Mouse (Mus musculus) spleen, adult 2 months (tissue): ENCODE data around the gene Aspdh. TPM values are rescaled to one million over a fixed set of nuclear protein-coding genes. Genes with fewer than 3 reads are reported as not detected.

Source experiments
- DNase-seq, 2 experiments: peaks; one replicate each; pipeline versions ENCODE4 v3.0.0 to v3.0.0-alpha.2; 2012 to 2021; ENCODE audit warnings: low spot score in 2 of 2, low read depth in 1 of 2
- H3K27ac ChIP-seq: fragments of 200-500 bp; 2 replicates; pipeline ENCODE4 v1.5.1; 2012; ENCODE audit warnings: low read length, inconsistent platforms; ENCODE audit not compliant: insufficient read depth
- H3K27me3 ChIP-seq: fragments of 200-500 bp; 2 replicates; pipeline ENCODE4 v1.6.1; 2012; ENCODE audit warnings: mild to moderate bottlenecking, moderate library complexity, low read length, inconsistent platforms; ENCODE audit not compliant: control insufficient read depth, insufficient read depth
- H3K36me3 ChIP-seq: fragments of 200-500 bp; 2 replicates; pipeline ENCODE4 v1.6.1; 2012; ENCODE audit warnings: mild to moderate bottlenecking, low read length, inconsistent platforms; ENCODE audit not compliant: control insufficient read depth, insufficient read depth
- H3K4me1 ChIP-seq: fragments of 200-500 bp; 2 replicates; pipeline ENCODE4 v1.6.1; 2011; ENCODE audit warnings: inconsistent platforms; ENCODE audit not compliant: control insufficient read depth, insufficient read depth, insufficient read length
- H3K4me3 ChIP-seq: fragments of 200-500 bp; 2 replicates; pipeline ENCODE4 v1.5.1; 2011; ENCODE audit warnings: mild to moderate bottlenecking, inconsistent platforms; ENCODE audit not compliant: insufficient read depth, insufficient read length; ENCODE audit errors: extremely low read depth
- CTCF ChIP-seq: fragments of 200-500 bp; IDR thresholded peaks from 2 replicates; pipeline ENCODE4 v1.5.1; 2011; ENCODE audit warnings: mild to moderate bottlenecking, inconsistent platforms; ENCODE audit not compliant: insufficient read depth, insufficient read length, insufficient replicate concordance; ENCODE audit errors: extremely low read depth
- POLR2A ChIP-seq: fragments of 200-500 bp; IDR thresholded peaks from 2 replicates; pipeline ENCODE4 v1.6.1; 2011; ENCODE audit warnings: low read depth, low read length, inconsistent platforms
- WGBS: fragments of 180-500 bp; shearing (Covaris S2); methylation state at CpG from one replicate; pipeline ENCODE4 v1.1.7; 2018; 5-methylcytosine and 5-hydroxymethylcytosine counted together
- polyA plus RNA-seq: library from polyadenylated mRNA; depleted of rRNA; stranded (reverse); fragments of >200 nt; gene quantifications from 2 replicates; pipeline ENCODE4 v1.2.3, GENCODE M21; 2012

Gene Aspdh
- polyA plus RNA-seq, 1 experiment, result not detected

DNA sequence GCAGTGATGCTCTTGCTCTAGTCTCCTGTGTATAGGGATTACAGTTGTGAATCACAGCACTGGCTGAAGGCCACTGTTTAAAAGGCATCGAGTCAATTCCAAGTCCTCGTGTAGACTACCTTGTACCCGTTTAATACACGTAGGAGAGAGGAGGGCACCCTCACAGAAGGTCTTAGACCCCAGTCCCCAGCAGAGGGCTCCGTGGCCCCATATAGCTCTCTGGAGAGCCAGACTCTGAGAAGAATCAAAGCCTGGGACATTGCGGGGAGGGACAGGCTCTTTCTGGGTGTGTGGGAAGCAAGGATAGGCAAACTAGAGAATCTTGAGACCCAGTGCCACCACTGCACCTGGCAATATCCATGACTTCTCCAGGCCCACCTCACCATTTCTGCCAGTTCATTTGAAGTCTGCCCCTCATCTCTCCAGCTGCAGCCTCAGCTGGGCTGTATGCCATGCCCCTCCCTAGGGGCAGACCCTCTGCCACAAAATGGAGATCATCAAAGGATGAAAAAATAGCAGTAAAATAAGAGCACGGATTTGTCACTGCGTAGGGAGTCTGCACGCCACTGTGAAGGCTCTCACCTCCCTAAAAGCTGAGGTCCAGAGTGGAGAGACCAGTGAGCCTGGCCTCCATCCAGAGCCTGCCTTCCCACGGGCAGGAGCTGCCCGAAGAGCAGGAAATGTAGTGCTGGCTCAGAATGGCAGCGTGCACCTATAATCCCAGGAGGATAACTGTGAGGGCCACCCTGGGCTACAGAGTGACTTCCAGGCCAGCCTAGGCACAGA is 18.9 kb upstream of the Aspdh start:
- H3K27me3 ChIP-seq, result peaks cover 15% of the 10 kb centered on the region
- H3K4me1 ChIP-seq, result no peaks in the 10 kb centered on the region
- TF ChIP-seq CTCF, result no peak
- no peak for TF ChIP-seq POLR2A
- H3K36me3 ChIP-seq, result no peaks in the 10 kb centered on the region
- no peak overlapping the region for H3K27ac ChIP-seq
- no peak overlapping the region for H3K4me3 ChIP-seq
- no peak for DNase-seq
- WGBS, result 36% methylated on average over 12 of the region's 12 CpGs

- DNase-seq, result no peak
- TF ChIP-seq CTCF (no peak), POLR2A (no peak)
- no peak overlapping the region for H3K4me3 ChIP-seq
- no peaks in the 10 kb centered on the region for H3K4me1 ChIP-seq
- H3K27me3 ChIP-seq, result no peaks in the 10 kb centered on the region
- WGBS, result 2% methylated on average over 3 of the region's 3 CpGs
- H3K27ac ChIP-seq, result no peak overlapping the region
- H3K36me3 ChIP-seq, result no peaks in the 10 kb centered on the region
These were observed 11.9 kb upstream of the Aspdh start for GRCm38 (mm10) chr7:44453256-44453655.

GRCm38 (mm10) chr7:44456302-44456701 is 8.9 kb upstream of the Aspdh start:
- H3K4me3 ChIP-seq, result no peak overlapping the region
- TF ChIP-seq CTCF (no peak), POLR2A (no peak)
- H3K4me1 ChIP-seq, result no peaks in the 10 kb centered on the region
- no peak overlapping the region for H3K27ac ChIP-seq
- 78% methylated on average over 1 of the region's 1 CpGs for WGBS
- H3K36me3 ChIP-seq, result no peaks in the 10 kb centered on the region
- H3K27me3 ChIP-seq, result no peaks in the 10 kb centered on the region
- DNase-seq, result peak in 1 of 2 experiments; percentile 1

DNA sequence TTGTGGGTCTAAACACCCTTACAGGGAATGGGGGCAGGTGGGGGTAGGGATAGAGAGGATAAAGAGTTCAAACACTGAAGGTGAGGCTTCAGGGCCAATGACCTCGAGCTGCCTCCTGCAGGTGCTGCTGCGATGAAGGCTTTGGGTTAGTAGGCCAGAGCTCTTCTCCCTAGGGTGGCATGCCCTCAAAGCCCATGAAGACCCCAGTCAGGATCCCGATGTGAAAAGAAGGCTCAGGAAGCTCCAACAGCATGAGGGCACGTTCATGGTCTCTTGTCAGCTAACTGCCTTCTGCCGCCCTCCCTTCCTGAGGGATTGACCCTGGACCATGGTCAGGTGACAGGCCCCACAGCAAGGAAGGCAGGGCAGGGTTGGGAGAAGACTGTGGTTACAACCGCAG is 5.1 kb upstream of the Aspdh start:
- no peak for DNase-seq
- TF ChIP-seq CTCF, result no peak
- no peak for TF ChIP-seq POLR2A
- no peaks in the 10 kb centered on the region for H3K4me1 ChIP-seq
- no peak overlapping the region for H3K27ac ChIP-seq
- H3K27me3 ChIP-seq, result peaks cover 8% of the 10 kb centered on the region; the same call in 1 of the 2 replicates
- no peak overlapping the region for H3K4me3 ChIP-seq
- WGBS, result 66% methylated on average over 6 of the region's 6 CpGs
- no peaks in the 10 kb centered on the region for H3K36me3 ChIP-seq

DNA sequence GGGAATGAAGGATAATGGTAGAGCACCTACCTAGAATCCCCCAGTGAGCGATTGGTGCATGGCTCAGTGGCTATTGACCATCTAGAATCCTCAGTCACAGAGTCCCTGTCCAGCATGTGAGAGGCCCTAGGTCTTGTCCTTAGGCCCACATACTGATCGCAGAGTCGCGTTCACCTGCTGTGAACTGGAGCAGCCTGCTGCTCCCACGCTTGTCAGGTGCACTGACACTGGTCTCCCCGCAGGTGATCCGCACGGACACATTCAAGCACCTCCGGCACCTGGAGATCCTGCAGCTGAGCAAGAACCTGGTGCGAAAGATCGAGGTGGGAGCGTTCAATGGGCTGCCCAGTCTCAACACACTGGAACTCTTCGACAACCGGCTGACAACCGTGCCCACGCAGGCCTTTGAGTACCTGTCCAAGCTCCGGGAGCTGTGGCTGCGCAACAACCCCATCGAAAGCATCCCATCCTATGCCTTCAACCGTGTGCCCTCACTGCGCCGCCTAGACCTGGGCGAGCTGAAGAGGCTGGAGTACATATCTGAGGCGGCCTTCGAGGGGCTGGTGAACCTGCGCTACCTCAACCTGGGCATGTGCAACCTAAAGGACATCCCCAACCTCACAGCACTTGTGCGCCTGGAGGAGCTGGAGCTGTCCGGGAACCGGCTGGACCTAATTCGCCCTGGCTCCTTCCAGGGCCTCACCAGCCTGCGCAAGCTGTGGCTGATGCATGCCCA is 4.3 kb upstream of the Aspdh start:
- Histone ChIP-seq H3K4me1 (no peaks in the 10 kb centered on the region), H3K4me3 (no peak overlapping the region), H3K36me3 (no peaks in the 10 kb centered on the region), H3K27me3 (peaks cover 8% of the 10 kb centered on the region; the same call in 1 of the 2 replicates), H3K27ac (no peak overlapping the region)
- 75% methylated on average over 31 of the region's 31 CpGs for WGBS
- TF ChIP-seq POLR2A (no peak), CTCF (no peak)
- no peak for DNase-seq

- Histone ChIP-seq H3K4me3 (no peak overlapping the region), H3K4me1 (no peaks in the 10 kb centered on the region), H3K27me3 (peaks cover 8% of the 10 kb centered on the region; the same call in 1 of the 2 replicates), H3K27ac (no peak overlapping the region), H3K36me3 (no peaks in the 10 kb centered on the region)
- TF ChIP-seq POLR2A (no peak), CTCF (no peak)
- DNase-seq, result no peak
- WGBS, result 52% methylated on average over 57 of the region's 57 CpGs
These were observed 3.5 kb upstream of the Aspdh start for GRCm38 (mm10) chr7:44461503-44462217.
